Mouse (Mus musculus) Patski (cell line): ENCODE results near the gene Itgb8. TPM values are rescaled to one million over a fixed set of nuclear protein-coding genes. Genes with fewer than 3 reads are reported as not detected.

Experiments
- ATAC-seq: fragments of 100-300 bp; one replicate; pipeline ENCODE4 v1.8.0; 2021
- CTCF ChIA-PET: fragments of 350-600 bp; sonication (Branson Sonifier 250); formaldehyde crosslinking; loops from one replicate; lab custom pipeline; 2022; ENCODE audit warnings: inconsistent platforms; lab: Charles Lee
- POLR2A ChIA-PET: fragments of 350-600 bp; sonication (Branson Sonifier 250); formaldehyde crosslinking; loops from one replicate; lab custom pipeline; 2022; ENCODE audit warnings: antibody characterized with exemption, inconsistent platforms; lab: Charles Lee
- DNase-seq: peaks from one replicate; pipeline ENCODE4 v3.0.0-alpha.2; 2011; ENCODE audit warnings: low read depth, low spot score
- H3K27me3 ChIP-seq: fragments of 371-371 bp; one replicate; pipeline ENCODE4 v1.5.1; 2021
- CTCF ChIP-seq: fragments of 100-300 bp; IDR thresholded peaks from one replicate; pipeline ENCODE4 v1.5.1; 2021
- in situ Hi-C: fragments of 300-500 bp; cut with MboI; formaldehyde crosslinking; loops from 3 replicates; pipeline ENCODE4 v1.11.1; 2018; ENCODE audit warnings: low pct_unique_long_range_greater_than_20kb, mixed read lengths
- polyA plus RNA-seq: library from polyadenylated mRNA; unstranded; gene quantifications from one replicate; pipeline ENCODE4 v1.2.3, GENCODE M21; 2021

Itgb8 gene
- polyA plus RNA-seq, 1 experiment from 2014 or later, result 2.2 TPM

GRCm38 (mm10) chr12:119210590-119210989 is 28.0 kb downstream of the Itgb8 start:
- no peak for TF ChIP-seq CTCF
- ChIA-PET CTCF (interaction anchor here (0.9 kb wide), 1 partner anchor 28 kb away, joined by 3 read pairs; the partner anchor contains the start of gene Itgb8), POLR2A (no interaction called here)
- DNase-seq, result no peak
- in situ Hi-C loops, result no loop called here
- no peak for ATAC-seq
- no peaks in the 10 kb centered on the region for H3K27me3 ChIP-seq

DNA sequence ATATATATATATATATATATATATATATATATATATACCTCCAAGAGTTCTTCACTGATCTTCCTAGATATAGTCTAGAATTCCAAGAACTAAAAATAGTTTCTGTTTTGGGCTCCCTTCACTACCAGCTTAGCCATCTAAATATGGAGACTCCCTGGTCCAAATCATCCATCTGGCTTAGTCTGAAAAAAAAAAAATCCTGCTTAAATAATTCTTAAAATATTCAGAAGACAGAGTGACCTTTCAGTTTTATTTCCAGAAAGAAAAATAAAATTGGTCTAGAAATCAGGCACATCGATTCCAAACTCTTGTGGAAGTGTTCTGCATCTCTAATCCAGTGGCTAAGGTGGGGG is 28.6 kb downstream of the Itgb8 start:
- ChIA-PET POLR2A (no interaction called here), CTCF (no interaction called here)
- no peaks in the 10 kb centered on the region for H3K27me3 ChIP-seq
- ATAC-seq, result no peak
- in situ Hi-C loops, result no loop called here
- TF ChIP-seq CTCF, result no peak
- DNase-seq, result no peak

DNA sequence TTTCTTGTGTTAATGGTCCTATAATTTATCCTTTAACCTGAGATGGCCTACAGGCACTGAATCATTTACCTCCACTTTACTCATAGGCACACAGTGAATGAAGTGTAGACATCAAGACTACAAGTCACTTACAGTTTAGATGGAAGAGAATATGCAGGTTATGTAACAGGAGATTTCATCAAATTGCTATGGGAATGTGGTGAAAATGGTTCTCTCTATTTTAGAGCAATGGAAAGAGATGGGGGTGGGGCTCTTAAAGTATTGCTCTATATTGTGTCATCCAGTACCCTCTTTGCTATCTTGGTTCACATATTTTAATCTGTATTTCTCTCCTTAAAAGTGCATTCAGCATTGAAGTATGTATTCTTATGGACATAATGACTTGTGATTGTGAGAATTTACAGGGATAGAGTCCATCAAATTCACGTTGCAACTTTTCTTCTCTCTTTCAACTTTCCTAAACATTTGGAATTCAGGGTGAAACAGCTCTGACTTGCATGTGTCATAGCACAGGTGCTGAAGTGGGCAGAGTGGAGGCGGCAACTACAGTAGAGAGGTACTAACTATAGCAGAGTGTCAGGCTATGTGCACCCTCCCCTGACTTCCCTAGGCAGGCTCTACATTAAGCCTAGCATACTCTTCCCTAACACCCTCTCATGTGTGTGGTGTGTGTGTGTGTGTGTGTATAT is 29.1 kb downstream of the Itgb8 start:
- in situ Hi-C loops, result no loop called here
- no peak for ATAC-seq
- H3K27me3 ChIP-seq, result no peaks in the 10 kb centered on the region
- ChIA-PET POLR2A (no interaction called here), CTCF (no interaction called here)
- no peak for TF ChIP-seq CTCF
- no peak for DNase-seq

- POLR2A ChIA-PET, result no interaction called here
- DNase-seq (no peak), ATAC-seq (no peak)
- H3K27me3 ChIP-seq, result no peaks in the 10 kb centered on the region
- CTCF ChIA-PET, result no interaction called here
- TF ChIP-seq CTCF, result no peak
- in situ Hi-C loops, result no loop called here
Observed at GRCm38 (mm10) chr12:119207464-119207801, 31.2 kb downstream of the Itgb8 start.

DNA sequence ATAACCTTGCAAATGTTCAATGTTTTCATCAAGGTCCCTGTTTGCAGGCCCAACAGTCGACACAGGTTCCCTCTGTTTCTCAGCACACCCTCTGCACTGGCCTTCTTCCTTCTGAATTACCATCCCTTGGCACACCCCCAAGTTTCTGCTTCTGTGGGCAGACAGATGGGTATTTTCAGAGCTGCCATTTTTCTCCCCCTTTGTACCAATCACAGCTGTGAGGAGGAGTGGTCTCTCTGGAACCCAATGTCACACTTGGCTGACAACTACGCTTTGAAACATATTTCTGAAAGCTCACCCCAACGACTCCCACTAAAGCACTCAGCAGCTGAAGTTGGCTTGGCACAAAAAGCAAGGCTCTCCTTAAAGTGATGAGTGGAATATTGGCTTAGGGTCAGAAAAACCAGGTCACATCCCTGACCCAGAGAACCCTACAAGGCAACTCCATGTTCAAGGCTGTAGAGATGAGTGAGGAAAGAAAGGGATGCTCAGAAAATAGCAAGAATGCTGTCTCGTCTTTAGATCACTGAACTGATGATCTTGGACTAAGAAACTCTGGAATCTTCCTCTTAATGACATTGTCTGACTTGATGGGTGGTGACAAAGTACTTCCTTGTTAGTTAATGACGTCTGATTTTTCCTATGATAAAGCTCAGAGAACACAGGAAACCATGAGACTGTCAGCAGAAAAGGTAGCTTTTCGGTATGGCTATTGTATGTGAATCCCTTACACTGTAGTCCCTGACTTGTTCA is 31.7 kb downstream of the Itgb8 start:
- TF ChIP-seq CTCF, result no peak
- DNase-seq, result no peak
- no peak for ATAC-seq

GRCm38 (mm10) chr12:119204411-119204810 is 34.2 kb downstream of the Itgb8 start:
- ATAC-seq, result no peak

More for the DNA sequence above, 31.7 kb downstream of the Itgb8 start:
- no peaks in the 10 kb centered on the region for H3K27me3 ChIP-seq
- in situ Hi-C loops, result no loop called here
- CTCF ChIA-PET, result no interaction called here
- POLR2A ChIA-PET, result no interaction called here

GRCm38 (mm10) chr12:119202766-119203165 is 35.8 kb downstream of the Itgb8 start:
- DNase-seq, result no peak
- no peak for TF ChIP-seq CTCF
- ChIA-PET POLR2A (no interaction called here), CTCF (no interaction called here)
- H3K27me3 ChIP-seq, result no peaks in the 10 kb centered on the region
- in situ Hi-C loops, result no loop called here
- ATAC-seq, result no peak

More at GRCm38 (mm10) chr12:119204411-119204810, 34.2 kb downstream of the Itgb8 start:
- TF ChIP-seq CTCF, result no peak
- ChIA-PET POLR2A (no interaction called here), CTCF (no interaction called here)
- no peak for DNase-seq
- in situ Hi-C loops, result no loop called here
- H3K27me3 ChIP-seq, result no peaks in the 10 kb centered on the region

DNA sequence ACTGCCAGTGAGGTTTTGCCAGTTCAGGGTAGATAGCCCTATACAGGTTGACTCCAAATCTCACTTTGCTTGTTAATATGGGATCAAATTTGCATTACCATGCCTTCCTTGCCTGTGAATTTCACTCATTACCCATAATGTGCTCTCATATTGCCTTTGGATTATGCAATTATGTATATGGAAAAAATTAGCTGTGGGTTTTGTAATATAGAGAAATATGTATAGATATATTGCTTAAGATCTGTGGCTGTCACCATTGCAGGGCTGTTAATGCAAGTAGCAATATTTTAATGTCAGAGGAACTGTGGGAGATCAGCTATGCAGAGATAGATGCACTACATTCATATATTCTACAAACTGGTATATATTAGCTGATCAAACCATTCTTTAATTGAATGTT is 43.5 kb downstream of the Itgb8 start:
- ChIA-PET POLR2A (no interaction called here), CTCF (interaction anchor here (1.1 kb wide), 1 partner anchor 35 kb away, joined by 3 read pairs; no protein-coding TSS in a partner anchor)
- in situ Hi-C loops, result no loop called here
- ATAC-seq (no peak), DNase-seq (no peak)
- no peak for TF ChIP-seq CTCF
- H3K27me3 ChIP-seq, result no peaks in the 10 kb centered on the region

DNA sequence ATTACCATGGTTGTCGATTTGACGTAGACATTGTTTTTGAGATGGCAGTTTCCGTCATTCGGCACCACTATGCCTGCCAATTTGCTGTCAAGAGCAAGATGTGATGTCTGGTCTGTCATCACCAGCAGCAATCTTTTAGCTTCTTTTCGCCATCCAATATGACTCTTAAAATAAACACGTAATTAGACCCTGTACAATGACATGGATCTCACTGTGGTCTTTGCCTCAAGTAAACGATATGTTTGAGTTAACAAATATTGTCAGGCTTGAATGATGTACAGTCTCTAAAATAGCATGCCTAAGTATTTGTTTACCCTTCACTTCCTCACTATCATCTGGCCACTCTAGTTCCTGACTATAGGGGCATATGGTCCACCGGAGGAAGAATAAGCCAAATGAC is 48.8 kb downstream of the Itgb8 start:
- H3K27me3 ChIP-seq, result no peaks in the 10 kb centered on the region
- no peak for DNase-seq
- in situ Hi-C loops, result no loop called here
- TF ChIP-seq CTCF, result no peak
- ChIA-PET POLR2A (no interaction called here), CTCF (no interaction called here)
- ATAC-seq, result no peak

DNA sequence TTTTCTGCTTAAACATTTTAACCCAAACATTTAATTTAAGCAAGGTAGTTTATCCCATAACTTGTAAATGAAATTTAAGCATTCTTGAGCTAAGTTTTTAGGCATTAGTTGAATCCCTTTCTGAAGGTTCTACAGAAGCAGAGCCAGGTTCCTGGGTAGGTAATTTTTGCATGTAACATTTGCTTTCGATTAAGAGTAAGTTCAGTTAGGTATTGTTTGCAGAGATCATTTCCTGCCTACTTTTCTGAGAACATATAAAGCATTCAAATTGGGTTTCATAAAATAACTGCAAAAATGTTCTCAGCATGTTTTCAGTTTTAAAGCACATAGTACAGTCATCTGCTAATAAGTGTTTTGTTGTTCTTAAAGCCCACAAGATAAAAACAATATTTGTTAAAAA is 53.2 kb downstream of the Itgb8 start:
- ChIA-PET POLR2A (no interaction called here), CTCF (no interaction called here)
- no peaks in the 10 kb centered on the region for H3K27me3 ChIP-seq
- no peak for ATAC-seq
- no peak for DNase-seq
- in situ Hi-C loops, result no loop called here
- no peak for TF ChIP-seq CTCF

DNA sequence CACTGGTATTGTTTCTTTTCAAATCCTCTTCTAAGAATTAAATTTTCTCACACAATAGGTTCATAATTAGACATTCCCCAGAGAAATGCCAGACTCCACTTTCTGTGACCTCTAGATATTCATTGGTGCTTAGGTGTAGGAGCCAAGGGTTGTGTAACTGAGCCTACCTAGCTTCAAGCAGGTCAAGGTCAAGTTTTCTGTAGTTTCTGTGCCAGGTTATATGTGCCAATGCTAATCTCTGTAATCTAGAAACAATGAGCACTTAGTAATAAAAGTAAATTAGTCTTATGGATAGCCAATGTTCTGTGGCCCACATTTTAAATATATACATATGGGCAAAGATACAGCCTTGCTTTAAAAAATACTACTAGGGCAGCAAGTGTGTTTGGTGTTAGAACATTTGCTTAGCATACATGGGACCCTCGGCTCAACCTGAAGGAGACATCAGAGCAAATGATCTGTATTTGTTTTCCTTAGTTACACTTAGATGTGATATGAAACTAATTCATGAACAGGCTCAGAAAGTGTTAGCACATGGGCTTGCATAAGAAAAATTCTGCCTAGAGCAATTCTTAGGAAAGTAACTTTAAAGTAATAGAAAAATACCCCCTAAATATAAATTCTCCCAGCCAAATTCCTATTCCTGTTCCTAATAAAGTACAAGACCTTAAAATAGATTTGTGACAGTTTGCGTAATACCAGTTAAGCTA is 56.2 kb downstream of the Itgb8 start:
- POLR2A ChIA-PET, result no interaction called here

More for the DNA sequence above, 56.2 kb downstream of the Itgb8 start:
- in situ Hi-C loops, result no loop called here
- TF ChIP-seq CTCF, result no peak
- H3K27me3 ChIP-seq, result no peaks in the 10 kb centered on the region
- CTCF ChIA-PET, result no interaction called here
- DNase-seq (no peak), ATAC-seq (no peak)
